Mouse (Mus musculus) erythroblast, adult 5-6 weeks (primary cell): ENCODE measurements at regions not wholly inside any gene's neighbourhood (a gene's known extent, or its start where the extent isn't known, plus 50 kb on each side); places are given as distances from the start of the nearest gene placed in this dataset.

Experiments
- ATAC-seq: replicated peaks from 2 replicates; pipeline ENCODE4 v1.8.0; 2016; ENCODE audit warnings: moderate number of reproducible peaks, mild to moderate bottlenecking, moderate TSS enrichment, inconsistent platforms; ENCODE audit not compliant: poor library complexity, low FRiP score, severe bottlenecking

- ATAC-seq: no peak
These were observed 209.6 kb upstream of the Kdm8 start for GRCm38 (mm10) chr7:125234911-125235310.

GRCm38 (mm10) chr7:125237026-125237425 is 207.4 kb upstream of the Kdm8 start:
- ATAC-seq: no peak

GRCm38 (mm10) chr7:125243021-125243420 is 201.5 kb upstream of the Kdm8 start:
- ATAC-seq: no peak

GRCm38 (mm10) chr7:125248386-125248785 is 196.1 kb upstream of the Kdm8 start:
- no peak for ATAC-seq

DNA sequence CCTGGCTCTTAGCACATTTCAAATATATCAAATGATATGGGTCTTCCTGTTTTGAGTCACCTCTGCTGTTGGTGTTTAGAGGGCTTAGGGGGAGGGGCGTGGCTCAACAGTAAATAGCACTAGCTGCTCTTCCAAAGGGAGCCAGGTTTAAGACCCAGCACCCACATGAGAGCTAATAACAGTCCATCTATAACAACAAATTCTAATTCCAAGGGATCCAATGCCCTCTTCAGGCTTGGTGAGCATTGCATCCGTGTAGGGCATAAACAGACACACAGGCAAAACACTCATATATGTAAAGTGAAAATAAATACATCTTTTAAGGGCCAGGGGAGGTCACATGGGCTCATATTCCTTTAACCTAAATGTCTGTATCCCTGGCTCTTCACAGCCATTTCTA is 194.1 kb upstream of the Kdm8 start:
- ATAC-seq: no peak

GRCm38 (mm10) chr7:125250970-125251585 is 193.4 kb upstream of the Kdm8 start:
- ATAC-seq: no peak

- ATAC-seq: no peak
These were observed 190.2 kb upstream of the Kdm8 start for GRCm38 (mm10) chr7:125254302-125254701.

DNA sequence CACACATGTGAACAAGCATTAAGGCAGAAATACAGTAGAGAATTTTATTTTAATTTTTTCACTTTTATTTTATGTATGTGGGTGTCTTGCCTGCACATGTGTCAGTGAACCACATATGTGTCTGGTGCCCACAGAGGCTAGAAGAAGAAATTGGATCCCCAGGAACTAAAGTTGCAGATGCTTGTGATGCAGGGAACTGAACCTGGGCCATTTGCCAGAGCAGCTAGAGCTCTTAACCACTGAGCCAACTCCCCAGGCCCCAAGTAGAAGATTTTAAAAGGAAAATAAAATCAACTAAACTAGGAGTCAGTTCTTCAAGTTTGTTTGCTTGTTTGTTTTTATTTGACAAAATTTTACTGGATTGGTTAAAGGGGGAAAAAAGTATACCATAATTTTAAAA is 185.5 kb upstream of the Kdm8 start:
- ATAC-seq: no peak

DNA sequence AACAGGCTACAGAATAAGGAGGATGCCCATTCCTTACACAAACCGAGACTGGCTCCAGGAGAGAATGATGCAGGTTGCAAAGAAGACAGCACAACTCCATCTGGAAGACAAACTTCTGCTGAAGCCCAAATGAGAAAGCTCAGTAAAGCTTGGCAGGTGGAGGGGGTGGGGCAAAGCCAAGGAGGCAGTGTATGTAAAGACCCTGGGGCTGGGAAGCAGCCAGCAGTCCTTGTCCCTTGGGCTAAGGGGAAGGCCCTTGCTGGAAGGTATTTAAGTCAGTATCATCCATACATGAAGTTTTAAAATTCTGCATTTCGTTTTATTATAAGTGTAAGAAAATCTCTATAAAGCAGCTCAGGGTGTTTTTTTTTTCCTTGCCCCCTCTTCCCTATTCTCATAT is 182.3 kb upstream of the Kdm8 start:
- ATAC-seq: no peak

GRCm38 (mm10) chr7:125262672-125263365 is 181.7 kb upstream of the Kdm8 start:
- ATAC-seq: no peak

- no peak for ATAC-seq
These were observed 180.7 kb upstream of the Kdm8 start for GRCm38 (mm10) chr7:125263756-125264155.

DNA sequence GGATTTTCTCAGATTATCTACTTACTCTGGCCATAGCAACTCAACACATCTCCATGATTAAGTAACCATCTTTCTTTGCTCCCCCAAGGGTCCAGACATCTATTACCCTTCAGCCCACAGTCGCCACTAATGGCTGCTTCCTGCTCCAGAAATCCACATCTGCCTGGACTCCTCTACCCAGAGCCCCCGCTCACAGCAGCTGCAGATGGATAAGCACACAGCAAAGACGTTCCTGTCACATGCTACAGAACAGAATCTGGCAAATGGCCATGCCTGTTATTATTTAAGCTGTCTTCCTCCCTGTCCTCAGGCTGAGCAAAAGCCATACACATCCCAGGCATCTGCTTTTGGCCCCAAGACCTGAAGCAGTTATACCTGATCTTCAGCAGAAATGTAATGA is 173.8 kb upstream of the Kdm8 start:
- ATAC-seq: no peak

DNA sequence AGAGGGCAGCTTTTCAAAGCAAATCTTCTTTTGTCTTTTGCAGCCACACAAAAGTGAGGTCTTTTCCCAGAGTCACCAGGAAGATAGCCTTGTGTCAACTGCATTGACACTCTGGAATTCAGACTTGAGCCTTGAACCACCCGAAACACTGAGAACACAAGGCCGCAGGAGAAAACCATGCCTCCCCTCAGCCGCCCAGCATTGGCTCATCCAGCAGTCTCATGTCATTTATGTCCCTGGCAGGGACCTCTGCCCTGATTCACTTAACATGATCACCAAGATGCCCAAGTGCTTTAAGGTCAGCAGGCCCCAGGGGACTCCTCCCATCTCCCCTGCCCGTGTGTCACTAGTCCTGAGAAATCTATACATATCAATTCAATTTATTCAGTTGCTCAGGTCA is 173.1 kb upstream of the Kdm8 start:
- ATAC-seq: no peak

DNA sequence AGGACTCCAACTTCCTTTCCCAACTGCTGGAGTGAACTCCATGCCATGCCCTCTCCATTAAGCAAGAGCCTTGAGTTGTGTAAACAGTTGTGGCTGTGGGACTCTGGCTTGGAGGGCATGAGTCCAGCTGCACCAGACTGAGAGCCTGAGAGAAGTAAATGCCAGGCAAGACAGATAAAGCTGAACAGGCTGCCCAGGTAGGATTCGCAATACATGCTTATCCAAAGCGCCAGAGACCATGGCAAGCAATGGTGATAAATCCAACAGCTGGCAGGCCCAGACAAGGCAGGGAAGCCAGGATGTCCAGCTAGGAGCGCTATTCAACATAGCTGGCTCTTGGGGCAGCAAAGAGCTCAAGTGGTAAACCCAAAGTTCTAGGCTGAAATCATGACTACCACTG is 163.1 kb upstream of the Kdm8 start:
- ATAC-seq: no peak

GRCm38 (mm10) chr7:125295226-125295625 is 149.2 kb upstream of the Kdm8 start:
- no peak for ATAC-seq

- ATAC-seq: no peak
These were observed 136.0 kb upstream of the Kdm8 start for GRCm38 (mm10) chr7:125308433-125308832.

DNA sequence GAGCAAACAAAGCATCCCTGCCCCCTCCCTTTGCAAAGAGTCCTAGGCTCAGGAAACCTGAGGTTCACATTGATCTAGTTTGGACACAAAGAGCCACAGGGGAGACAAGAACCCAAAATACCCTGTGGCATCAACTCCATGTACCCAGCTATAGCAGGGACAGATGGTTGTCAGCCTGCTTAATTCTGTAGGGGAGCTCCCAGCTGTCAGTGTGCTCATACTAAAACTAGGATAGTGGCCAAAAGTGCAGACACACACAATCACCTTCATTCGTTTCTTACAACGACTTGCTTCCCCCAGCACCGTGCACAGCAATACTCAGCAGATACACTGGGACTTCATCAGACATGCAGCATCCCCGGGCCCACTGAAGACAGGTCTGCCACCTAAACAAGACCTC is 133.5 kb upstream of the Kdm8 start:
- ATAC-seq: no peak

- ATAC-seq: no peak
These were observed 130.9 kb upstream of the Kdm8 start for GRCm38 (mm10) chr7:125313604-125314003.

GRCm38 (mm10) chr7:125334769-125335168 is 109.7 kb upstream of the Kdm8 start:
- no peak for ATAC-seq

- ATAC-seq: no peak
These were observed 108.8 kb upstream of the Kdm8 start for GRCm38 (mm10) chr7:125335586-125336165.

- no peak for ATAC-seq
These were observed 107.7 kb upstream of the Kdm8 start for GRCm38 (mm10) chr7:125336826-125337225.
